Comparison of ENCODE assay signal across 8 mouse cellular contexts in the genomic region with DNA sequence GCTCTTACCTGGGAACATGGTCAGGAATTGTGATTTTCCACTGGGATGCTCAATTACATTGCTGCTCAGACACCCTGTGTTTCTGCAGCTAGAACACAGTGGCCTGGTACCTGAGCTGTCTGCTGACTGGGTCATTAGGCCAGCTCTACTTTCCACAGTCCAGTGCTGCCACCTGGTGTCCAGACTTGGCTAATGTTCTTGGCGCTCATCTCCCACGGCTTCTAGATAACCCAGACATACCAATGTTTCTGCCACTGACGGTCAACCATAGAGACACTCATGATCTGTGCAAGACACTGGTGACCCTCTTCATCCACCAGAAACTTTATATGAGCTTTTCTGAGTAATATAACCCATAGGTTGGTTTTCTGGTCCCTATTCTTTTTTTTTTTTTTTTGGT.
DNase-seq lines count a peak whose midpoint lies in the region; ATAC-seq and TF ChIP-seq lines count a peak whose summit lies in the region.

No protein-coding gene starts in this region.

- peak; percentile 81 for TF ChIP-seq CTCF in liver, postnatal 0 days (IDR thresholded peaks at IDR 0.05; ENCODE audit: low read depth)

- no peaks in the 10 kb centered on the region for H3K9me3 ChIP-seq in liver, postnatal 0 days (ENCODE audit: low read length)

- H3K4me1 ChIP-seq in liver, postnatal 0 days (ENCODE audit: insufficient read depth): no peaks in the 10 kb centered on the region

- H3K4me3 ChIP-seq in liver, postnatal 0 days (ENCODE audit: low read depth, low read length): no peak overlapping the region

- DNase-seq in 3T3-L1 (ENCODE audit: low read depth, low spot score) (peak; percentile 90), adipocyte (ENCODE audit: low spot score) (peak; percentile 90)
- DNase-seq in gastrocnemius, postnatal 25 days: peak; percentile 23
- DNase-seq in kidney, postnatal 36 days: peak; percentile 64 to 87
- peak; percentile 81 for DNase-seq in liver, postnatal 0 days
- DNase-seq in ovary, adult 18-20 months (ENCODE audit: low spot score): peak; percentile 8
- DNase-seq in thymus, postnatal 4 days: peak; percentile 75

- H3K9ac ChIP-seq in liver, postnatal 0 days (replicated peaks): no peak overlapping the region

- no peaks in the 10 kb centered on the region for H3K27me3 ChIP-seq in liver, postnatal 0 days (ENCODE audit: insufficient read depth, low read length)

- no peak overlapping the region for H3K27ac ChIP-seq in liver, postnatal 0 days (ENCODE audit: low read depth)

- 5% methylated on average over 3 of the region's 3 CpGs for WGBS in liver, postnatal 0 days (ENCODE audit: insufficient replicate concordance)

- no peak for TF ChIP-seq EP300 in liver, postnatal 0 days (IDR thresholded peaks at IDR 0.05; ENCODE audit: low read depth)

- H3K4me2 ChIP-seq in liver, postnatal 0 days (ENCODE audit: low read depth, low read length): no peak overlapping the region

- ATAC-seq in common myeloid progenitor, adult 5-6 weeks (replicated peaks; ENCODE audit: low read depth, poor library complexity, severe bottlenecking): peak; percentile 89
- no peak for ATAC-seq in liver, postnatal 0 days

- no peaks in the 10 kb centered on the region for H3K36me3 ChIP-seq in liver, postnatal 0 days (replicated peaks; ENCODE audit: insufficient read depth, low read length)

Comparison
In these comparisons a context has a peak if more than half of its experiments do, and no peak if none do; other contexts are left out.
1. DNase-seq: peak in every context shown above with its lines; median percentile 90 in 3T3-L1; 90 in adipocyte; 81 in liver, postnatal 0 days; 76 in kidney, postnatal 36 days; 75 in thymus, postnatal 4 days; 23 in gastrocnemius, postnatal 25 days; 8 in ovary, adult 18-20 months.